Mouse (Mus musculus) MEL (cell line): ENCODE measurements around the gene Myo1e.

Source experiments
- CTCF ChIP-seq, 3 experiments: IDR thresholded peaks in 2 of 3; conservative IDR thresholded peaks in 1 of 3; 2 replicates each; pipeline ENCODE4 v1.5.1; 2011 to 2012; ENCODE audit warnings: low read length in 3 of 3, low read depth in 2 of 3, mild to moderate bottlenecking in 2 of 3, improper control_type of control experiment in 1 of 3, inconsistent platforms in 1 of 3, mixed read lengths in 1 of 3, moderate library complexity in 1 of 3; ENCODE audit not compliant: control insufficient read depth in 1 of 3, insufficient read depth in 1 of 3, poor library complexity in 1 of 3, severe bottlenecking in 1 of 3
- EP300 ChIP-seq, 2 experiments: IDR thresholded peaks; 2 replicates each; pipeline ENCODE4 v1.6.1; 2011; ENCODE audit warnings: improper control_type of control experiment in 2 of 2, low read length in 2 of 2, low read depth in 1 of 2, mild to moderate bottlenecking in 1 of 2
- ETS1 ChIP-seq: IDR thresholded peaks from 2 replicates; pipeline ENCODE4 v1.6.1; 2012; ENCODE audit warnings: low read depth, mild to moderate bottlenecking, inconsistent platforms, low read length, improper control_type of control experiment, moderate library complexity
- GATA1 ChIP-seq: IDR thresholded peaks from 2 replicates; pipeline ENCODE4 v1.6.1; 2011; ENCODE audit warnings: low read depth, low read length, improper control_type of control experiment
- MAFK ChIP-seq: IDR thresholded peaks from 2 replicates; pipeline ENCODE4 v1.6.1; 2011; ENCODE audit warnings: low read depth, mild to moderate bottlenecking, low read length, improper control_type of control experiment, borderline replicate concordance
- MAZ ChIP-seq: IDR thresholded peaks from 2 replicates; pipeline ENCODE4 v1.6.1; 2012; ENCODE audit warnings: low read depth, mild to moderate bottlenecking, inconsistent platforms, low read length, improper control_type of control experiment
- MYC ChIP-seq: IDR thresholded peaks from 2 replicates; pipeline ENCODE4 v1.6.1; 2011; ENCODE audit warnings: low read depth, mild to moderate bottlenecking, low read length, improper control_type of control experiment, moderate library complexity
- POLR2A ChIP-seq, 2 experiments: IDR thresholded peaks; 2 replicates each; pipeline ENCODE4 v1.6.1; 2011 to 2012; ENCODE audit warnings: low read length in 2 of 2, mild to moderate bottlenecking in 2 of 2, control low read depth in 1 of 2, improper control_type of control experiment in 1 of 2, low read depth in 1 of 2, moderate library complexity in 1 of 2; ENCODE audit not compliant: control insufficient read depth in 1 of 2, insufficient read depth in 1 of 2, poor library complexity in 1 of 2
- SMC3 ChIP-seq: IDR thresholded peaks from 2 replicates; pipeline ENCODE4 v1.6.1; 2011; ENCODE audit warnings: low read depth, low read length, improper control_type of control experiment
- TAL1 ChIP-seq: IDR thresholded peaks from 2 replicates; pipeline ENCODE4 v1.6.1; 2012; ENCODE audit warnings: mild to moderate bottlenecking, inconsistent platforms, low read length, moderate library complexity, mixed read lengths
- USF2 ChIP-seq, 2 experiments: IDR thresholded peaks; 2 replicates each; pipeline ENCODE4 v1.6.1; 2011 to 2012; ENCODE audit warnings: improper control_type of control experiment in 2 of 2, low read length in 2 of 2, borderline replicate concordance in 1 of 2, inconsistent platforms in 1 of 2, low read depth in 1 of 2, mild to moderate bottlenecking in 1 of 2; ENCODE audit not compliant: insufficient read depth in 1 of 2

- TF ChIP-seq ETS1 (no peak), EP300 (IDR thresholded peaks at IDR 0.05; ENCODE audit: low read depth in 1 of 2, low read length in 2 of 2) (no peak), TAL1 (no peak), USF2 (IDR thresholded peaks at IDR 0.05; ENCODE audit: borderline replicate concordance in 1 of 2, insufficient read depth in 1 of 2, low read depth in 1 of 2, low read length in 2 of 2) (no peak), MAZ (no peak), MAFK (no peak), CTCF (IDR thresholded peaks at IDR 0.05 in 2 of 3, conservative IDR thresholded peaks at IDR 0.05 in 1 of 3; ENCODE audit: control insufficient read depth in 1 of 3, insufficient read depth in 1 of 3, low read depth in 2 of 3, low read length in 3 of 3, poor library complexity in 1 of 3, severe bottlenecking in 1 of 3) (no peak), SMC3 (no peak), GATA1 (no peak), MYC (no peak), POLR2A (IDR thresholded peaks at IDR 0.05; ENCODE audit: control insufficient read depth in 1 of 2, insufficient read depth in 1 of 2, low read depth in 1 of 2, low read length in 2 of 2, poor library complexity in 1 of 2) (no peak)
Measured at GRCm38 (mm10) chr9:70281407-70281806, 74.3 kb downstream of the Myo1e start.
